Mouse (Mus musculus) heart, postnatal 25 days (tissue): Measurements from ENCODE around the gene Aurkaip1. TPM values are rescaled to one million over a fixed set of nuclear protein-coding genes. Genes with fewer than 3 reads are reported as not detected.
A peak's percentile ranks its signal among the peaks of the same experiment; 100 is the strongest.

Source experiments
- DNase-seq: peaks from one replicate; pipeline ENCODE4 v3.0.0; 2022; ENCODE audit warnings: low spot score
- intact Hi-C: fragments of 180-260 bp; cut with DNase I; formaldehyde crosslinking; loops from one replicate; pipeline ENCODE4 v1.15.1; 2025
- microRNA-seq: library from miRNA; unstranded; fragments of <30 nt; microRNA quantifications from one replicate; pipeline ENCODE4 v1.2.0, GENCODE M21; 2022
- total RNA-seq, 2 experiments: library from RNA; stranded (reverse); gene quantifications; 2 replicates each; pipeline ENCODE4 v1.2.3; 2021

The Aurkaip1 gene
- total RNA-seq, 2 experiments from 2014 or later = 108 to 109 TPM

- intact Hi-C loops = loop anchor here (2.0 to 5.0 kb wide), 2 partner anchors 20 to 94 kb away; partner anchors contain the start of genes Cptp, Ints11 and Ube2j2
- DNase-seq = no peak
Observed at GRCm38 (mm10) chr4:155848434-155849095, 17.5 kb downstream of the Aurkaip1 start.

GRCm38 (mm10) chr4:155849391-155849790 lies 18.3 kb downstream of the Aurkaip1 start:
- intact Hi-C loops = loop anchor here (2.0 to 5.0 kb wide), 2 partner anchors 19 to 93 kb away; partner anchors contain the start of genes Cptp, Ints11 and Ube2j2
- no peak for DNase-seq

- no peak for DNase-seq
- intact Hi-C loops = loop anchor here (2.0 to 5.0 kb wide), 2 partner anchors 19 to 92 kb away; partner anchors contain the start of genes Cptp, Ints11 and Ube2j2
Observed at GRCm38 (mm10) chr4:155849792-155850451, 18.9 kb downstream of the Aurkaip1 start.

GRCm38 (mm10) chr4:155851368-155851767 lies 20.3 kb downstream of the Aurkaip1 start:
- DNase-seq = no peak
- intact Hi-C loops = no loop called here

- no peak for DNase-seq
Observed at GRCm38 (mm10) chr4:155851951-155852411, 20.9 kb downstream of the Aurkaip1 start.

GRCm38 (mm10) chr4:155853421-155853820 lies 22.3 kb downstream of the Aurkaip1 start:
- intact Hi-C loops = no loop called here
- DNase-seq = no peak

More at GRCm38 (mm10) chr4:155851951-155852411, 20.9 kb downstream of the Aurkaip1 start:
- intact Hi-C loops = no loop called here

GRCm38 (mm10) chr4:155854991-155855390 lies 23.9 kb downstream of the Aurkaip1 start:
- no peak for DNase-seq
- intact Hi-C loops = no loop called here

GRCm38 (mm10) chr4:155856071-155856470 lies 25.0 kb downstream of the Aurkaip1 start:
- intact Hi-C loops = no loop called here
- no peak for DNase-seq

- intact Hi-C loops = no loop called here
- no peak for DNase-seq
Observed at GRCm38 (mm10) chr4:155856881-155857280, 25.8 kb downstream of the Aurkaip1 start.

GRCm38 (mm10) chr4:155859318-155859717 lies 28.2 kb downstream of the Aurkaip1 start:
- intact Hi-C loops = no loop called here
- no peak for DNase-seq

GRCm38 (mm10) chr4:155861787-155862186 lies 30.7 kb downstream of the Aurkaip1 start:
- intact Hi-C loops = no loop called here
- no peak for DNase-seq

GRCm38 (mm10) chr4:155863001-155863400 lies 31.9 kb downstream of the Aurkaip1 start, which contains the start of gene Tas1r3:
Tas1r3 (minus strand) TSS chr4:155863362.
- DNase-seq = no peak
- intact Hi-C loops = no loop called here

- no peak for DNase-seq
- intact Hi-C loops = loop anchor here (1.0 to 2.0 kb wide), 3 partner anchors 20 to 74 kb away; no protein-coding TSS in a partner anchor
Observed at GRCm38 (mm10) chr4:155868614-155869298, 37.7 kb downstream of the Aurkaip1 start.

- peak; percentile 96 for DNase-seq
- intact Hi-C loops = loop anchor here (1.0 to 2.0 kb wide), 3 partner anchors 19 to 73 kb away; no protein-coding TSS in a partner anchor
Observed at GRCm38 (mm10) chr4:155869317-155870033, 38.4 kb downstream of the Aurkaip1 start, which contains the start of the genes Cptp and Ints11. Cptp (minus strand) TSS chr4:155869440. Ints11 (plus strand) TSS chr4:155869546.

GRCm38 (mm10) chr4:155871404-155871803 lies 40.3 kb downstream of the Aurkaip1 start:
- intact Hi-C loops = no loop called here
- no peak for DNase-seq

Small RNA genes within 50 kb of the gene (microRNA-seq; reads per million reads assigned to microRNA genes)
- gene Gm27743 = not detected

Other genes with a start within 250 kb of the Aurkaip1 start
- 1 to 10 TPM; 7.8 to 7.9 TPM for gene Slc35e2, start 229.9 kb upstream of the Aurkaip1 start, total RNA-seq
- gene Cdk11b, start 206.4 kb upstream of the Aurkaip1 start, total RNA-seq = 10 to 100 TPM; 29.2 to 30.3 TPM
- gene Gm10563, start 185.9 kb upstream of the Aurkaip1 start, total RNA-seq = not detected
- gene Mmp23, start 177.9 kb upstream of the Aurkaip1 start, total RNA-seq = 1 to 10 TPM; 8.5 to 8.6 TPM
- gene Mib2, start 162.1 kb upstream of the Aurkaip1 start, total RNA-seq = 10 to 100 TPM; 23.0 to 28.0 TPM
- gene Fndc10, start 136.9 kb upstream of the Aurkaip1 start, total RNA-seq = 1 to 10 TPM; 1.2 TPM
- 10 to 100 TPM; 41.8 to 44.6 TPM for gene Ssu72, start 126.5 kb upstream of the Aurkaip1 start, total RNA-seq
- under 1 TPM; 0.60 to 0.87 TPM for gene Tmem240, start 96.5 kb upstream of the Aurkaip1 start, total RNA-seq
- gene Atad3a, start 70.2 kb upstream of the Aurkaip1 start, total RNA-seq = 10 to 100 TPM; 49.6 to 50.3 TPM
- gene Vwa1, start 56.6 kb upstream of the Aurkaip1 start, total RNA-seq = 1 to 10 TPM; 7.9 to 9.4 TPM
- gene Tmem88b, start 45.4 kb upstream of the Aurkaip1 start, total RNA-seq = under 1 TPM; 0.75 to 0.84 TPM
- not detected for gene Ankrd65, start 40.8 kb upstream of the Aurkaip1 start, total RNA-seq
- 10 to 100 TPM; 75.0 to 78.0 TPM for gene Mrpl20, start 28.4 kb upstream of the Aurkaip1 start, total RNA-seq
- gene Ccnl2, start 18.8 kb upstream of the Aurkaip1 start, total RNA-seq = 10 to 100 TPM; 35.6 to 37.8 TPM
- 10 to 100 TPM; 30.5 to 33.0 TPM for gene Mxra8, start 8.4 kb downstream of the Aurkaip1 start, total RNA-seq
- 10 to 100 TPM; 43.3 to 44.3 TPM for gene Dvl1, start 16.1 kb downstream of the Aurkaip1 start, total RNA-seq
- gene Tas1r3, start 32.1 kb downstream of the Aurkaip1 start, total RNA-seq = under 1 TPM; 0.14 to 0.26 TPM
- 10 to 100 TPM in 1 of 2 experiments, 1 to 10 TPM in 1; 8.1 to 10.5 TPM for gene Cptp, start 38.2 kb downstream of the Aurkaip1 start, total RNA-seq
- 10 to 100 TPM; 15.9 to 17.5 TPM for gene Ints11, start 38.3 kb downstream of the Aurkaip1 start, total RNA-seq
- 10 to 100 TPM; 12.8 to 13.8 TPM for gene Pusl1, start 60.5 kb downstream of the Aurkaip1 start, total RNA-seq
- gene Acap3, start 60.5 kb downstream of the Aurkaip1 start, total RNA-seq = 10 to 100 TPM; 11.7 to 18.0 TPM
- gene Ube2j2, start 112.6 kb downstream of the Aurkaip1 start, total RNA-seq = 10 to 100 TPM; 50.7 to 60.2 TPM
- 10 to 100 TPM; 13.3 to 14.6 TPM for gene C1qtnf12, start 131.0 kb downstream of the Aurkaip1 start, total RNA-seq
- 1 to 10 TPM; 2.4 to 2.7 TPM for gene B3galt6, start 161.4 kb downstream of the Aurkaip1 start, total RNA-seq
- gene Sdf4, start 161.6 kb downstream of the Aurkaip1 start, total RNA-seq = 10 to 100 TPM; 77.3 to 81.8 TPM
- under 1 TPM in 1 of 2 experiments, not detected in 1; 0.23 TPM for gene Tnfrsf4, start 182.6 kb downstream of the Aurkaip1 start, total RNA-seq
- under 1 TPM in 1 of 2 experiments, not detected in 1; 0.34 TPM for gene Tnfrsf18, start 194.9 kb downstream of the Aurkaip1 start, total RNA-seq
- gene Ttll10, start 228.1 kb downstream of the Aurkaip1 start, total RNA-seq = not detected